Mouse (Mus musculus) kidney, adult 9 months (tissue): ENCODE results near the gene Ncoa7.
"Not testable (repeated sequence)": the region's sequence is repeated elsewhere in the genome, so short reads cannot be mapped to it uniquely, and the experiment has no call there.

Source experiments
- DNase-seq: peaks from one replicate; pipeline ENCODE4 v3.0.0; 2022

The Ncoa7 gene

GRCm38 (mm10) chr10:30655655-30656054, 147.5 kb downstream of the Ncoa7 start:
- no peak for DNase-seq

GRCm38 (mm10) chr10:30647681-30648080, 155.4 kb downstream of the Ncoa7 start:
- DNase-seq = no peak

- DNase-seq = no peak
Observed at GRCm38 (mm10) chr10:30638216-30638615, 164.9 kb downstream of the Ncoa7 start.

- DNase-seq = not testable (repeated sequence)
Observed at GRCm38 (mm10) chr10:30636474-30637154, 166.5 kb downstream of the Ncoa7 start.

- no peak for DNase-seq
Observed at GRCm38 (mm10) chr10:30632718-30633117, 170.4 kb downstream of the Ncoa7 start.

- no peak for DNase-seq
Observed at GRCm38 (mm10) chr10:30629977-30630376, 173.1 kb downstream of the Ncoa7 start.

GRCm38 (mm10) chr10:30629513-30629912, 173.6 kb downstream of the Ncoa7 start, which contains the start of gene Hint3:
Hint3 (minus strand) TSS chr10:30629632.
- DNase-seq = no peak

- not testable (repeated sequence) for DNase-seq
Observed at GRCm38 (mm10) chr10:30628444-30628843, 174.7 kb downstream of the Ncoa7 start.

GRCm38 (mm10) chr10:30627548-30627947, 175.6 kb downstream of the Ncoa7 start:
- DNase-seq = peak; percentile 40

- peak; percentile 49 for DNase-seq
Observed at GRCm38 (mm10) chr10:30624161-30625019, 178.7 kb downstream of the Ncoa7 start.

- DNase-seq = no peak
Observed at GRCm38 (mm10) chr10:30622928-30623327, 180.2 kb downstream of the Ncoa7 start.

- DNase-seq = no peak
Observed at GRCm38 (mm10) chr10:30618918-30619210, 184.3 kb downstream of the Ncoa7 start.

GRCm38 (mm10) chr10:30618091-30618917, 184.8 kb downstream of the Ncoa7 start:
- DNase-seq = peak; percentile 99

- no peak for DNase-seq
Observed at GRCm38 (mm10) chr10:30613039-30613438, 190.1 kb downstream of the Ncoa7 start.

- no peak for DNase-seq
Observed at GRCm38 (mm10) chr10:30609614-30610013, 193.5 kb downstream of the Ncoa7 start.

- no peak for DNase-seq
Observed at GRCm38 (mm10) chr10:30608109-30608508, 195.0 kb downstream of the Ncoa7 start.

GRCm38 (mm10) chr10:30600542-30600966, 202.6 kb downstream of the Ncoa7 start, which contains the start of gene Trmt11:
Trmt11 (minus strand) TSS chr10:30600749.
- peak; percentile 93 for DNase-seq

- no peak for DNase-seq
Observed at GRCm38 (mm10) chr10:30600094-30600534, 203.0 kb downstream of the Ncoa7 start.

GRCm38 (mm10) chr10:30587037-30587436, 216.1 kb downstream of the Ncoa7 start:
- DNase-seq = no peak

GRCm38 (mm10) chr10:30585691-30586090, 217.4 kb downstream of the Ncoa7 start:
- no peak for DNase-seq
